In the genomic region with DNA sequence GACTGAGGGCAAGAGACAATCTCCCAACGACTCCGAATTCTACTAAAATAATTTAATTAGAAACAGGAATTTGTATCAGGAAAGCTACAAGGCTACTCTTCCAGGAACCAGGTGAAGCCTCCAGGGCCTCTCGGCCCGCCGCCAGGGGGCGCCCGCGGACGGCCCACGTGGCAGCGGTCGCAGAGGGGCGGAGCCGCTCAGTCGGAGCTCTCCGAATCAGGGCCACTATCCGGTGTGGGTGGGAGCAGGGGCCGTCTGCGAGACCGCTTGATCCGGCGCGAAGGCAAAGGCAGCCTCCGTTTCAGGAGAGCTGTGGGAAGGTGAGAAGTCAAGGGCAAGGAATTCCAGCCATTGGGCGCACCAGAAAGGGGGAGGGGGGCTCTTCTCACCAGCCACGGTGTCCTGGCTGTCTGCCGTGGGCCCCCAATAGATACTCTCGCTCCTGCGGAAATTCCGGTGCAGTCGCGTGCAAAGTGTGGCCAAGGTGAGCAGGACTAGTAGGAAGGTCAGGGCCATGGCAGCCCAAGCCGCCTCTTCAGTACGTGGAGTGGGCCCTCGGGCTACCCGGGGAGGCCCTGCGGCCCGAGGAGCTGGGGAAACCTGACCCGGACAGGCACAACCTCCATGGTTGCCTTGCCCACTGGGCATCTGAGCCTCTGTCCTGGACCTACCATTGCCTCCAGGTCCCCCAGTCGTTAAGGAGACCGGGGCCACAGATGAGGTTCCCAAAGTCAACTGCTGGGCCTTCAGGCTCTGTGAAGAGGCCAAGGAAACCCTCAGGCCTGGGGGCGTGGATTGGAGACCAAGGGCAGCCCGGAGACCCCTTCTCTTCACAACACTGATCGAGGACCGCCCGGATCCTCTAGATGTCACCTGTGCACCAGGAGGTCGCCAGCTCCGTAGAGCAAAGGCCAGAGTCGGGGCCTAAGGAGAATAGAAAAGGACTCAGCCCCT, we compare ENCODE assay signal across 7 mouse cellular contexts. TPM values are rescaled to one million over a fixed set of nuclear protein-coding genes. Genes with fewer than 3 reads are reported as not detected.
DNase-seq lines count a peak whose midpoint lies in the region; ATAC-seq lines count a peak whose summit lies in the region.

No protein-coding gene starts in this region.

- intact Hi-C loops in left cerebral cortex, postnatal 36 days (cut with DNase I): loop anchor here (5.0 to 10.0 kb wide), 2 partner anchors 119 to 296 kb away; no protein-coding TSS in a partner anchor

- peaks cover 51% of the 10 kb centered on the region for H3K36me3 ChIP-seq in hindbrain, embryonic 13.5 days

- H3K4me1 ChIP-seq in hindbrain, embryonic 13.5 days (replicated peaks): peaks cover 17% of the 10 kb centered on the region

- ATAC-seq in activated CD4-positive, CD25-positive, alpha-beta regulatory T cell, adult 4 months: peak; percentile 80
- peak; percentile 48; the same call in 1 of the 2 replicates for ATAC-seq in hindbrain, embryonic 13.5 days (ENCODE audit: low FRiP score)

- no peaks in the 10 kb centered on the region for H3K9me3 ChIP-seq in hindbrain, embryonic 13.5 days

- peak; percentile 86 to 89 for DNase-seq in cerebellum, postnatal 14 days
- DNase-seq in frontal cortex, postnatal 25 days (ENCODE audit: low spot score in 2 of 2): peak; percentile 73 to 79
- peak; percentile 83 to 85 for DNase-seq in left cerebral cortex, postnatal 36 days (ENCODE audit: low spot score in 2 of 2)
- peak; percentile 85 for DNase-seq in mesoderm, embryonic 11.5 days (ENCODE audit: low read depth, low spot score)
- peak; percentile 75 to 79 for DNase-seq in right cerebral cortex, postnatal 36 days (ENCODE audit: low spot score in 2 of 2)

- H3K4me3 ChIP-seq in hindbrain, embryonic 13.5 days: peak overlapping the region; percentile 34

- H3K4me2 ChIP-seq in hindbrain, embryonic 13.5 days: peak overlapping the region; percentile 59

- no peak overlapping the region for H3K27ac ChIP-seq in hindbrain, embryonic 13.5 days

- 20% methylated on average over 49 of the region's 49 CpGs for WGBS in hindbrain, embryonic 13.5 days

- peak overlapping the region; percentile 60 for H3K9ac ChIP-seq in hindbrain, embryonic 13.5 days

- H3K27me3 ChIP-seq in hindbrain, embryonic 13.5 days: peaks cover 4% of the 10 kb centered on the region

RNA-seq across cellular contexts. Expression of a gene that starts 6.6 kb away (rescaled TPM):
- 1 to 10 TPM; 2.3 to 2.6 TPM for polyA plus RNA-seq in activated CD4-positive, CD25-positive, alpha-beta regulatory T cell, adult 4 months (2017; shearing (Covaris generic))
- 1.9 and 3.3 TPM in 2 replicates for polyA plus RNA-seq in hindbrain, embryonic 13.5 days (2015; fragmentation: Nextera tagmentation; extraction: Ambion mirVana)
- total RNA-seq in left cerebral cortex, postnatal 36 days (2021): 1 to 10 TPM; 1.2 to 1.3 TPM

RNA-seq across cellular contexts. Expression of a gene that starts 7.4 kb away (rescaled TPM):
- polyA plus RNA-seq in activated CD4-positive, CD25-positive, alpha-beta regulatory T cell, adult 4 months (2017; shearing (Covaris generic)): 10 to 100 TPM in 1 of 2 experiments, 1 to 10 TPM in 1; 9.8 to 11.2 TPM
- 14.9 and 15.5 TPM in 2 replicates for polyA plus RNA-seq in hindbrain, embryonic 13.5 days (2015; fragmentation: Nextera tagmentation; extraction: Ambion mirVana)
- total RNA-seq in left cerebral cortex, postnatal 36 days (2021): 1 to 10 TPM; 3.9 to 4.6 TPM

RNA-seq across cellular contexts. Expression of a gene that starts 10.7 kb away (rescaled TPM):
- polyA plus RNA-seq in activated CD4-positive, CD25-positive, alpha-beta regulatory T cell, adult 4 months (2017; shearing (Covaris generic)): 1 to 10 TPM in 1 of 2 experiments, under 1 TPM in 1; 0.85 to 1.6 TPM
- not detected in 2 replicates for polyA plus RNA-seq in hindbrain, embryonic 13.5 days (2015; fragmentation: Nextera tagmentation; extraction: Ambion mirVana)
- not detected for total RNA-seq in left cerebral cortex, postnatal 36 days (2021)

RNA-seq across cellular contexts. Expression of a gene that starts 15.0 kb away (rescaled TPM):
- 1 to 10 TPM; 8.6 to 9.2 TPM for polyA plus RNA-seq in activated CD4-positive, CD25-positive, alpha-beta regulatory T cell, adult 4 months (2017; shearing (Covaris generic))
- polyA plus RNA-seq in hindbrain, embryonic 13.5 days (2015; fragmentation: Nextera tagmentation; extraction: Ambion mirVana): 14.3 and 15.1 TPM in 2 replicates
- total RNA-seq in left cerebral cortex, postnatal 36 days (2021): 100 to 1,000 TPM; 277 to 296 TPM

RNA-seq across cellular contexts. Expression of a gene that starts 18.9 kb away (rescaled TPM):
- 1 to 10 TPM in 1 of 2 experiments, under 1 TPM in 1; 0.93 to 1.2 TPM for polyA plus RNA-seq in activated CD4-positive, CD25-positive, alpha-beta regulatory T cell, adult 4 months (2017; shearing (Covaris generic))
- polyA plus RNA-seq in hindbrain, embryonic 13.5 days (2015; fragmentation: Nextera tagmentation; extraction: Ambion mirVana): 29.4 and 31.0 TPM in 2 replicates
- 10 to 100 TPM; 84.9 to 99.0 TPM for total RNA-seq in left cerebral cortex, postnatal 36 days (2021)
